Mouse (Mus musculus) mesoderm, embryonic 11.5 days (tissue): ENCODE results near the gene Ankrd1.

Experiments used
- DNase-seq: peaks from one replicate; pipeline ENCODE4 v3.0.0-alpha.2; 2012; ENCODE audit warnings: low read depth, low spot score

Ankrd1 gene

GRCm38 (mm10) chr19:36119783-36120471 is at the start of gene Ankrd1:
TSS of gene Ankrd1 (minus strand) at chr19:36120099.
- DNase-seq: no peak

- no peak for DNase-seq
Observed at GRCm38 (mm10) chr19:36169101-36169500, 49.2 kb upstream of the Ankrd1 start.

GRCm38 (mm10) chr19:36168121-36168520 is 48.2 kb upstream of the Ankrd1 start:
- no peak for DNase-seq

GRCm38 (mm10) chr19:36167291-36167896 is 47.5 kb upstream of the Ankrd1 start:
- no peak for DNase-seq

GRCm38 (mm10) chr19:36166401-36167160 is 46.7 kb upstream of the Ankrd1 start:
- DNase-seq: no peak

- no peak for DNase-seq
Observed at GRCm38 (mm10) chr19:36165351-36165750, 45.5 kb upstream of the Ankrd1 start.

- DNase-seq: no peak
Observed at GRCm38 (mm10) chr19:36150241-36151007, 30.5 kb upstream of the Ankrd1 start.

- DNase-seq: no peak
Observed at GRCm38 (mm10) chr19:36148578-36148977, 28.7 kb upstream of the Ankrd1 start.

- DNase-seq: no peak
Observed at GRCm38 (mm10) chr19:36143571-36143970, 23.7 kb upstream of the Ankrd1 start.

- DNase-seq: no peak
Observed at GRCm38 (mm10) chr19:36133731-36134130, 13.8 kb upstream of the Ankrd1 start.

GRCm38 (mm10) chr19:36133064-36133463 is 13.2 kb upstream of the Ankrd1 start:
- DNase-seq: no peak

GRCm38 (mm10) chr19:36131990-36132389 is 12.1 kb upstream of the Ankrd1 start:
- DNase-seq: no peak

GRCm38 (mm10) chr19:36130181-36130580 is 10.3 kb upstream of the Ankrd1 start:
- no peak for DNase-seq

GRCm38 (mm10) chr19:36129643-36130042 is 9.7 kb upstream of the Ankrd1 start:
- no peak for DNase-seq

GRCm38 (mm10) chr19:36129213-36129612 is 9.3 kb upstream of the Ankrd1 start:
- DNase-seq: peak; percentile 53

GRCm38 (mm10) chr19:36128440-36128839 is 8.5 kb upstream of the Ankrd1 start:
- no peak for DNase-seq

GRCm38 (mm10) chr19:36124203-36124602 is 4.3 kb upstream of the Ankrd1 start:
- DNase-seq: no peak

GRCm38 (mm10) chr19:36119219-36119618 is 680 bp downstream of the Ankrd1 start:
- no peak for DNase-seq

- DNase-seq: no peak
Observed at GRCm38 (mm10) chr19:36116185-36116584, 3.7 kb downstream of the Ankrd1 start.

- no peak for DNase-seq
Observed at GRCm38 (mm10) chr19:36112007-36112406, 7.9 kb downstream of the Ankrd1 start.

GRCm38 (mm10) chr19:36111054-36111895 is 8.6 kb downstream of the Ankrd1 start:
- DNase-seq: peak; percentile 77
